Mouse (Mus musculus) liver, postnatal 0 days (tissue): ENCODE measurements around the gene Gm45021.

ENCODE experiments used
- CTCF ChIP-seq: sonication (generic); IDR thresholded peaks from 2 replicates; pipeline ENCODE4 v1.5.1; 2016; ENCODE audit warnings: antibody characterized with exemption, low read depth
- EP300 ChIP-seq: IDR thresholded peaks from 2 replicates; pipeline ENCODE4 v1.6.1; 2016; ENCODE audit warnings: antibody characterized with exemption, low read depth, mild to moderate bottlenecking

GRCm38 (mm10) chr6:48569065-48569807, 20.2 kb upstream of the Gm45021 start:
- TF ChIP-seq CTCF, result no peak
- no peak for TF ChIP-seq EP300
